Mouse (Mus musculus) megakaryocyte, embryonic 14.5 days (primary cell): Measurements from ENCODE around the gene Fads3.

Experiments
- FLI1 ChIP-seq: IDR thresholded peaks from 2 replicates; pipeline ENCODE4 v1.6.1; 2012; ENCODE audit warnings: low read length, inconsistent platforms, mixed read lengths
- GATA1 ChIP-seq: IDR thresholded peaks from 3 replicates; pipeline ENCODE4 v1.6.1; 2012; ENCODE audit warnings: mixed read lengths, low read length, inconsistent platforms, borderline replicate concordance

GRCm38 (mm10) chr19:10039615-10040014 is 1.8 kb upstream of the Fads3 start:
- no peak for TF ChIP-seq GATA1
- no peak for TF ChIP-seq FLI1
